Mouse (Mus musculus) hindbrain, embryonic 11.5 days (tissue): ENCODE results near the gene Vstm2b. TPM values are rescaled to one million over a fixed set of nuclear protein-coding genes. Genes with fewer than 3 reads are reported as not detected.

ENCODE experiments used
- ATAC-seq: fragments of 200-750 bp; cut with Nextera tagmentation; 2 replicates; pipeline ENCODE4 v1.8.0; 2017; ENCODE audit warnings: mild to moderate bottlenecking, moderate TSS enrichment, moderate library complexity; ENCODE audit not compliant: low FRiP score
- DNase-seq: peaks from one replicate; pipeline ENCODE4 v3.0.0-alpha.2; 2015; ENCODE audit warnings: low spot score
- H3K27ac ChIP-seq: fragments of 300-500 bp; sonication (generic); 2 replicates; pipeline ENCODE4 v1.5.1; 2014; ENCODE audit warnings: mild to moderate bottlenecking, low read depth, low read length
- H3K27me3 ChIP-seq: fragments of 300-500 bp; sonication (generic); 2 replicates; pipeline ENCODE4 v1.6.1; 2014; ENCODE audit warnings: mild to moderate bottlenecking, low read length, moderate library complexity, mixed read lengths; ENCODE audit not compliant: control insufficient read depth, insufficient read depth
- H3K36me3 ChIP-seq: fragments of 300-500 bp; sonication (generic); 2 replicates; pipeline ENCODE4 v1.6.1; 2014; ENCODE audit warnings: mild to moderate bottlenecking, low read length, moderate library complexity, mixed read lengths; ENCODE audit not compliant: control insufficient read depth, insufficient read depth
- H3K4me1 ChIP-seq: fragments of 300-500 bp; sonication (generic); replicated peaks from 2 replicates; pipeline ENCODE4 v1.6.1; 2014; ENCODE audit warnings: low read length, mixed read lengths; ENCODE audit not compliant: control insufficient read depth, insufficient read depth
- H3K4me2 ChIP-seq: fragments of 300-500 bp; sonication (generic); replicated peaks from 2 replicates; pipeline ENCODE4 v1.6.1; 2014; ENCODE audit warnings: mild to moderate bottlenecking, low read depth, low read length
- H3K4me3 ChIP-seq: fragments of 300-500 bp; sonication (generic); 2 replicates; pipeline ENCODE4 v1.5.1; 2014; ENCODE audit warnings: low read depth, low read length
- H3K9ac ChIP-seq: fragments of 300-500 bp; sonication (generic); 2 replicates; pipeline ENCODE4 v1.6.1; 2014; ENCODE audit warnings: low read depth, low read length
- H3K9me3 ChIP-seq: fragments of 300-500 bp; sonication (generic); 2 replicates; pipeline ENCODE4 v1.6.1; 2016; ENCODE audit warnings: low read length; ENCODE audit not compliant: control insufficient read depth
- WGBS: fragments of 180-500 bp; shearing (Covaris S2); extraction: QIAGEN DNeasy Blood & Tissue Kit; methylation state at CpG from one replicate; pipeline ENCODE4 v1.1.7; 2014; 5-methylcytosine and 5-hydroxymethylcytosine counted together
- polyA plus RNA-seq: library from polyadenylated mRNA; unstranded; fragments of >200 nt; fragmentation: Nextera tagmentation; extraction: Ambion mirVana; gene quantifications from 2 replicates; pipeline ENCODE4 v1.2.1, GENCODE M21; 2014

Gene Vstm2b
- 11.7 and 12.8 TPM in 2 replicates for polyA plus RNA-seq

DNA sequence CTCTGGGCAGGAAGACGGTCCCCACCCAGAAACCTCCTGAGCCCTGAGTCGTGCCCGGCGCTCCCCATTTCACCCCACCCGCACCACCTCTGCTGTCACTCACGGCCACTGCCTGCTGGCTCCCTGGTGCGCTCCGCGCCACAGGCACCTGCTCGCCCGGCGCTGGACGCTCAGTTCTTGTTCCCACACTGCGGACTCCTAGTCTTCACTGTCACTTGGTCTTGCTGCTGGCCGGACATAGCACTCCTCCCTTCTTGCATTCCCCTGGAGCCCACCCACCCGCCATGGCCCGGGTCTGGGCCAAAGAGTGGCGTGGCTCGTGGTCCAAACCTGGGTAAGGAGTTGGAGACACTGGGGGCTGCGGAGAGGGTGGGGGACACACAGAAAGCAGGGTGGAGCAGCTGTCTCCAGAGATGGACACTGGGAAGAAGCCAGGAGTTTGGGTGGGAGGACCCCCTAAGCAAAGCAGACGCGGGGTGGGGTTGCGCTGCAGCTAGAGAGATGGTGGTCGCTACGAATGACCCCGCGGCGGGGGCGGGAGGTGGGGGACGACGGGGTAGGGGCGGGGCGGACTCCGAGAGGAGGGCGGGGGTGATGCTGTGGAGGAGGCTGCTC is at the start of gene Vstm2b:
Gene Vstm2b (plus strand): TSS at position 233 of the 615 bp plus-strand sequence.
- DNase-seq (no peak), ATAC-seq (peak; percentile 26)
- peaks cover 17% of the 10 kb centered on the region; the same call in 1 of the 2 replicates for H3K27me3 ChIP-seq
- H3K27ac ChIP-seq: no peak within 1 kb of the TSS
- peak within 1 kb of the TSS; percentile 71 for H3K9ac ChIP-seq
- H3K9me3 ChIP-seq: no peaks in the 10 kb centered on the region
- H3K4me2 ChIP-seq: peak within 1 kb of the TSS; percentile 98
- peaks cover 6% of the 10 kb centered on the region for H3K4me1 ChIP-seq
- H3K4me3 ChIP-seq: peak within 1 kb of the TSS; percentile 70
- no peaks in the 10 kb centered on the region for H3K36me3 ChIP-seq
- under 1% methylated on average over 26 of the region's 35 CpGs for WGBS

DNA sequence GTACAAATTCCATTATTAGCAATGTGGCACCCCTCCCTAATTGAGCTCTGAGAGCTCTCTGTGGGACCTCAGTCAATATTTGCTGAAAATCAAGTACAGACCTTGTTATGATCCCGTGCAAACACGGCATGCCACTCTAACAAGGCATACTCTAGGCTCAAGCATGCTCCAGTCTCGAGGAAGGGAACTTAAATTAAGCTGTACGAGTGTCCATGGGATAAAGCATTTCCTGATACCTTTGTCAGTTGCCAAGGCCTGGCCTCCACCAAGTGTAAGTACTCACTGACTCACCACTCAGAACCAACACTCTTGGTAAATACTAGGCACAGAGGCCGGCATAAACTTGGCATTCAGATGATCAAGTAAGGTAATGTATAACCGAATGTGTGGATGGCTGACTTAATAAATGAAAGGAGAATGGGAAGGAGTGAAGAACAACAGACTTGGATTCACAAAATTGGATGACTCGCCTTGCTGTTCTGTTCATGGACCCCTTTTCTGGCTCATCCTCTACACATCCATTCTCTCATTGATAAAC is 42.0 kb upstream of the Vstm2b start:
- H3K9me3 ChIP-seq: no peaks in the 10 kb centered on the region
- H3K4me2 ChIP-seq: no peak overlapping the region
- DNase-seq (no peak), ATAC-seq (no peak)
- WGBS: 84% methylated on average over 7 of the region's 7 CpGs
- H3K27me3 ChIP-seq: no peaks in the 10 kb centered on the region
- no peaks in the 10 kb centered on the region for H3K36me3 ChIP-seq
- H3K27ac ChIP-seq: no peak overlapping the region
- no peak overlapping the region for H3K9ac ChIP-seq
- H3K4me1 ChIP-seq: no peaks in the 10 kb centered on the region
- H3K4me3 ChIP-seq: no peak overlapping the region

DNA sequence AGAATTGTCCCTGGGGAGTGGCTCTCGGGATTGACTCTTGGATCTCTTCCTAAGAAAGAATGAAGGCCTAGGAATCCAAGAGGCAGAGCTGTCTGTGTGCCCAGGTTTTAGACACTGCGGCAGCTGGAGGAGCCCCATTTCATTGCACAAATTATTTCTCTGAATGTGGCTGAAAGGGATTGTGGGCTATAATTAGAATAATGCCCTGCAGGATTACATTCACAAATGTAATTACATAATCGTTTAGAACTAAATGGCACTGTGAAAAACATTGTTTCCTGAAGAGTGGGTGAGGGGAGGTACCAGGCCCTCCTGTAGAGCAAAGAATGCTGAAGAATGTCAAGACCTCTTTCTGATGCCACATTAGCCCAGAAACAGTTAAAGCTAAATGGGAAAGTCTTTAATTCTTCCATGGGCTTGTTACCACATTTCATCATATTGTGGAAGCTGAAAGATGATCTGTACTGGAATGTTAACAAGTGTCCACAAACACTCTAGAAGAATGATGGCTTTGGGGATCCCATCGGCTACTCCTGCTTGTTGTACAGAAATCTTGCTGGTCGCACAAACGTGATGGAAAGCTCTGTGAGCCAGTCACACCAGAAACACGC is 24.6 kb upstream of the Vstm2b start:
- H3K27me3 ChIP-seq: no peaks in the 10 kb centered on the region
- ATAC-seq (no peak), DNase-seq (no peak)
- H3K4me1 ChIP-seq: no peaks in the 10 kb centered on the region
- WGBS: 61% methylated on average over 7 of the region's 7 CpGs
- no peak overlapping the region for H3K4me2 ChIP-seq
- H3K9ac ChIP-seq: no peak overlapping the region
- H3K4me3 ChIP-seq: no peak overlapping the region
- no peak overlapping the region for H3K27ac ChIP-seq
- no peaks in the 10 kb centered on the region for H3K36me3 ChIP-seq
- H3K9me3 ChIP-seq: no peaks in the 10 kb centered on the region

DNA sequence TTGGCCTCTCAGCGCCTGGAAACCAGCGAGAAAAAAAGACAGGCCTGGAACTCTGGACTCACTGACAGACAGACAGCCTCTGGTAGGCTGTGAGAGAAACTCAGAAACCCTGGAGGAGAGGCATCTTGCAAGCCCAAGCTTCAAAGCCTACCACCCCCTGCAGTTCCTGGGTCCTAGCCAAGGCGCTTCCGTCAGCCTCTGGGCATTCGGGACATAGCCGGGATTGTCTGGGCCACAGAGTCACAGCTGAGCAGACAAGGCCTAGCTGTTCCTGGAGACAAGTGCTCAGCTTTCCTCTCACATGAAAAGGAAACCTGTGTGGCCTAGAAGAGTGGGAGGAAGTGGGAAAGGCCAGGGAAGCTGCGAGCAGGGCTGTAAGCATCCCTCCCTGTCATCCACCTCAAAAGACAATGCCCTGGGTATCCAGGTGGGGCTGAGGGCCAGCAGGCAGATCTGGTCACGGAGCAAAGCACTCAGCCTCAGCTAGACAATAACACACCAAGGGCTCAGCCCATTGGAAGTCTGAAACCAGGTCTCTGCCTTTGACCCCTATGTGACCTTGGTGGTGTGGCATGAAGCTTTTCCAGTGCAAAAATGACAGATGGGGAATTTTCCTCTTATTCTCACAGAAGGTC is 13.2 kb upstream of the Vstm2b start:
- Histone ChIP-seq H3K9ac (no peak overlapping the region; the same call in 1 of the 2 replicates), H3K4me1 (no peaks in the 10 kb centered on the region), H3K27me3 (no peaks in the 10 kb centered on the region), H3K4me3 (no peak overlapping the region), H3K4me2 (no peak overlapping the region), H3K9me3 (no peaks in the 10 kb centered on the region), H3K27ac (no peak overlapping the region), H3K36me3 (no peaks in the 10 kb centered on the region)
- ATAC-seq (peak; percentile 33; the same call in 1 of the 2 replicates), DNase-seq (peak; percentile 16)
- 47% methylated on average over 8 of the region's 8 CpGs for WGBS

DNA sequence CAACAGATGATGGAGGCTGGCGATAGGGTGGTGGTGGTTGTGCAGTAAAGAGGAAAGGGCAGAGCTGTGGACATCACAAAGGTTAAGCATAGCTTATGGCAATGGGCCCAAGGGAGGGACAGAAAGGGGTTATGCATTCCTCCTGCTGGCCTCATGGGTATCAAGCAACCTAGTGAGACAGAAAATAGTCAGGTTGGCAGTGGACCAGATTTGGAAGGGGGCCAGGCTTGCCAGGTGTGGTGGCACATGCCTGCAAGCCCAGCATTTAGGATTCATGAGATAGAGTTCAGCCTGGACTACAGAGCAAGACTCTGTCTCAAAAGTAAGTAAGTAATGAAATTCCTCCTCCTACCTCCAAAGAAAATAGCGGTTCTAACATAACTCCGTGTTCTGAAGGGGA is 9.8 kb upstream of the Vstm2b start:
- no peak overlapping the region for H3K9ac ChIP-seq
- no peak overlapping the region for H3K4me3 ChIP-seq
- DNase-seq (no peak), ATAC-seq (no peak)
- H3K4me2 ChIP-seq: no peak overlapping the region
- H3K36me3 ChIP-seq: no peaks in the 10 kb centered on the region
- H3K9me3 ChIP-seq: no peaks in the 10 kb centered on the region
- 94% methylated on average over 3 of the region's 3 CpGs for WGBS
- no peak overlapping the region for H3K27ac ChIP-seq
- no peaks in the 10 kb centered on the region for H3K4me1 ChIP-seq
- no peaks in the 10 kb centered on the region for H3K27me3 ChIP-seq

DNA sequence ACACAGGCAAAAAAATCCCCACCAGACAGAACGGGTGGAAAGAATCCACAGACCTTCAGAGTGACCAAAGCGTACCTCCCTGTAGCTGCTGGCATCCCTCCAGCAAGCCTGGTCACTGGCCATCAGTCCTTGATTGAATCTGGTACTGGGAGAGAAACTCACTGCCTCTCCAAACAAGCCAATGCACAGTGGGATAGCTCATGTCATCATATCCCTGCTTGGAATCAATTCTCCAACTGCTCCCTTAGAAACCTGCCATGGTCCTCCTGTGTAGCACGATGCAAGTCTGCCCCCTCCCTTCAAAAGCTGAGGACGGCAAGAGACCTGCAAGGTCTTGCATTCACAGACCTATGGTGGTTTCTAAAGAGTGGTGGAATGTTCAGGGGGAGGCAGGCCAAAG is 1.2 kb upstream of the Vstm2b start:
- Histone ChIP-seq H3K9me3 (no peaks in the 10 kb centered on the region), H3K4me2 (no peak overlapping the region), H3K27me3 (peaks cover 15% of the 10 kb centered on the region; the same call in 1 of the 2 replicates)

DNA sequence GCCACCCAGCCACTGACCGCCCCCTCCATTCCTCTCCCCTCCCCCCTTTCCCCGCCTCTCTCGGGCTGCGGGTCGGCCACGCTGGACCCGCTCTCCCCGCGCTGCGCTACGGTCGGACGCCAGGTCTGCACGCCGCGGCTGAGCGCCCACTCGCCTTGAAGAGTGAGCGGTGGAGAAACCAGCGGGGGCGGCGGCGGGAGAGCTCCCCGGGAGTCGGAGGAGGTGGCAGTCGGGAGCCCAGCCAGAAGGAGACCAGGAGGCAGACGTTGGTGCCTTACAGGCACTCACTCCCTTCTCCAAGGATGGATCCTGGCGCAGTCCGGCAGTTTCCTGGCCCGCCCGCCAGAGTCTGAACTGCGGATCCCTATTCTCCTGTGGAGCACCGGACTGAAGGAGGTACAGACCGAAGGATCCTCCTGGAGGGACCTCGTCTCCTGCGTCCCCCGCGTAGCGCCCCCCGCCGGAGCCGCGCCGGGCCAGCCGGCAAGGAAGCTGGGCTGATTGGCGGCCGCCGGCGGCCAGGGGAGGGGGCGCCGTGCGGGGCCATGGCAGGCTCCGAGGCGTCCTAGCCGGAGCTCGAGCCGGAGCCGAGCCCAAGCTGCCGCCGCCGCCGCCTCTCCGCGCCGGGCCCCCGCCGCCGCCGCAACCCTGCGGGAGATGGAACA is 715 bp downstream of the Vstm2b start:
- H3K4me1 ChIP-seq: peaks cover 6% of the 10 kb centered on the region
- ATAC-seq (peak; percentile 59), DNase-seq (peak; percentile 73)
- no peak overlapping the region for H3K27ac ChIP-seq
- H3K9ac ChIP-seq: peak overlapping the region; percentile 71
- peaks cover 17% of the 10 kb centered on the region; the same call in 1 of the 2 replicates for H3K27me3 ChIP-seq
- WGBS: under 1% methylated on average over 54 of the region's 70 CpGs
- peak overlapping the region; percentile 70 for H3K4me3 ChIP-seq
- no peaks in the 10 kb centered on the region for H3K36me3 ChIP-seq
- peak overlapping the region; percentile 98 for H3K4me2 ChIP-seq
- H3K9me3 ChIP-seq: no peaks in the 10 kb centered on the region

More for the DNA sequence above, 1.2 kb upstream of the Vstm2b start:
- Histone ChIP-seq H3K27ac (no peak overlapping the region), H3K4me3 (no peak overlapping the region), H3K9ac (no peak overlapping the region), H3K4me1 (peaks cover 3% of the 10 kb centered on the region), H3K36me3 (no peaks in the 10 kb centered on the region)
- DNase-seq (no peak), ATAC-seq (no peak)
- WGBS: 71% methylated on average over 4 of the region's 4 CpGs

DNA sequence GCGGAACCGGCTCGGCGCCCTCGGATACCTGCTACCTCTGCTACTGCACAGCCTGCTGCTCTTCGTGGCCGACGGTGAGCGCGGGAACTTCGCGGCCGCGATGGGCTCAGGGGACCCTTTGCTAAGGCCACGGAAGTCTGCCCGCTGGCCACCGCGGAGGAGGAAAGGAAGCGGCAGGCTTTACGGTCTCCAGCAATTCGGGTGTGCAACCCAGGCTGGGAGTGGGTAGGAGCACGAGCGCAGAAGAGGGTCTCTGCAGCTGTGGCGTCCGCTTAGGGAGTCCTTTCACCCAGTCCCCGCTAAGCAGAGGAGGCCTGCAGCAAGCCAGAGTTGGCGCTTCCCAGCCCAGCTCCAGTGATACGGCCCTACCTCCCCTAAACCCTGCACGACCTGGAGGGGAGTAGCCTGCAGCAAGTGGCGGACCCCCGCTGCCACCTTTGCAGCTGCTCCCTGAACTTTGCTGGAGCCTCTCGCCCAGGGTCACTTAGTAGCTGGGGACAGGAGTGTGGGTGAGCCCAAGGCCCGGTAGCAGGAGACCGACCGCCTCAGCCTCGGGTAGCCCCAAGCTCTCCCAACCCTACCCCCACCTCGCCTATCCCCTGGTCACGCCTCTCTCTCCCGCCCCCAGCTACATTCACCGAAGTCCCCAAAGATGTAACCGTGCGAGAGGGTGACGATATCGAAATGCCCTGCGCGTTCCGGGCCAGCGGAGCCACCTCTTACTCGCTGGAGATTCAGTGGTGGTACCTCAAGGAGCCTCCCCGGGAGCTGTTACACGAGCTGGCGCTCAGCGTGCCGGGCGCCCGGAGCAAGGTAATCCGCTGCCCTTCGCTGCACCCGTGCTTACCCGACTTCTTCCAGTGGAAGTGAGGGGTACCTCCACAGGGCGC is 1.5 kb downstream of the Vstm2b start:
- Histone ChIP-seq H3K27ac (no peak overlapping the region), H3K4me2 (peak overlapping the region; percentile 98), H3K27me3 (peaks cover 17% of the 10 kb centered on the region; the same call in 1 of the 2 replicates), H3K4me1 (peaks cover 6% of the 10 kb centered on the region), H3K9me3 (no peaks in the 10 kb centered on the region), H3K36me3 (no peaks in the 10 kb centered on the region), H3K9ac (peak overlapping the region; percentile 71), H3K4me3 (peak overlapping the region; percentile 70)
- ATAC-seq (peak; percentile 38), DNase-seq (peak; percentile 67)
- under 1% methylated on average over 61 of the region's 61 CpGs for WGBS
